Mouse (Mus musculus): ENCODE results near the gene Myo3b.

DNA sequence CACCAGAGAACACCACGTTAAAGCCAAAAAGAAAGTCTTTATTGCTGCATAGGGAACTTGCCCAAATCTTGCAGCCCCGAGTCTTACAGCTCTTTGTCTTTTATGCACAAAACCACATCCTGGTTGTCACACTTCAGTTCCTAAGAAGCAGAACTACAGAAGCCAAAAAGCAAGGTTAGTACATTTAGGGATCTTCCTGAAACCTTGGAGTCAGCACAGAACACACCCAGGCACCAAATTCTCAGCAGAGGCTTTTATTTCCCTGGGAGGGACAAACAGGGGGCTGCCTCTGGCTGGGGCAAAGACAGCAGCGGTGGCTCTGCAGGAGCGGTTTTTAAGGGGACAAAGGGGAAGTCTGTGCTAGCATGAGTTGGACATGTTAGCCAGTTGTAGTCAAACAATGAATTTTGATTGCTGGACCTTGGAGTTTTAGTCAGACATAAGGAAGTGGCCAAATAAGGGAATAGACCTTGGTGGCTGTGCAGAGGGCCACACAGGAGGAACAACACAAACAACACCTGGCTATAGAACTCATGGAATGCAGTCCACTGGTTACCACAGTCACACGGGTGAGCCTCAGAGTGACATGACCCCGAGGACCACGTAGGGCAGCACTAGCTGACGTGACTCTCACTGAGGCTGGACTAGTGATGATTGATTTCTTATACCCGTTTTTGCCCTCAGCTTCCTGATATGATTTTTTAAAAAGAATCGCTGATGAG is 53.0 kb downstream of the Myo3b start:
- TF ChIP-seq CTCF (IDR thresholded peaks at IDR 0.05; ENCODE audit: borderline replicate concordance, insufficient read depth, low read length) = no peak
- no peak for TF ChIP-seq POLR2A (IDR thresholded peaks at IDR 0.05; ENCODE audit: low read depth, low read length)

All from embryonic fibroblast, embryonic 13.5 days (primary cell).